Mouse (Mus musculus) liver, postnatal 0 days (tissue): ENCODE measurements around the gene Elfn2.

ENCODE experiments used
- CTCF ChIP-seq: sonication (generic); IDR thresholded peaks from 2 replicates; pipeline ENCODE4 v1.5.1; 2016; ENCODE audit warnings: antibody characterized with exemption, low read depth
- EP300 ChIP-seq: IDR thresholded peaks from 2 replicates; pipeline ENCODE4 v1.6.1; 2016; ENCODE audit warnings: antibody characterized with exemption, low read depth, mild to moderate bottlenecking

DNA sequence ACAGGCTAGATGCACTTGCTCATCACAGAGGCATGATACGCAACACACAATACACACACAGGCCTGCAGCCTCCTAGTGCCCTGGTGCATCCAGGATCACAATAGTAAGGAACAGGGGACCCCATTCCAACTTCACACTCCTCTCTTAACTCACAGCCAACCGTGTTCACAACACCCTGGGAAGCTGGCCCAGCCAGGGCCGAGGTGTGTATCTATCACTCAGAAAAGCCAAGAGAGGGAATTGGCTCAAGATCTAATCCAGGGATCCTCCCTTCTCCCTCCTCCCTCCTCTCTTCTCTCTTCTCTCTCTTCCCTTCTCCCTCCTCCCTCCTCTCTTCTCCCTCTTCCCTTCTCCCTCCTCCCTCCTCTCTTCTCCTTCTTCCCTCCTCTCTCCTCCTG is 17.6 kb upstream of the Elfn2 start:
- TF ChIP-seq CTCF = no peak
- no peak for TF ChIP-seq EP300
